ENCODE assay signal across 8 mouse cellular contexts in genomic region chr8:3278934-3279720, GRCm38 (mm10). TPM values are rescaled to one million over a fixed set of nuclear protein-coding genes. Genes with fewer than 3 reads are reported as not detected.
A peak's percentile ranks its signal among the peaks of the same experiment; 100 is the strongest.
DNase-seq lines count a peak whose midpoint lies in the region; ATAC-seq and TF ChIP-seq lines count a peak whose summit lies in the region.

Insr (minus strand) TSS chr8:3279617.

- peaks cover 18% of the 10 kb centered on the region for H3K79me2 ChIP-seq in C2C12 (ENCODE audit: control insufficient read depth, insufficient read depth)

- peak within 1 kb of the TSS; percentile 88 for H3ac ChIP-seq in C2C12 (ENCODE audit: control insufficient read depth, insufficient read length, low read depth)

- TF ChIP-seq CTCF in C2C12 (IDR thresholded peaks at IDR 0.05; ENCODE audit: control insufficient read depth, insufficient read depth, insufficient read length), result no peak
- TF ChIP-seq CTCF in brain, embryonic 14.5 days (IDR thresholded peaks at IDR 0.05; ENCODE audit: borderline replicate concordance, extremely low read depth, insufficient read depth, insufficient read length), result no peak
- no peak for TF ChIP-seq CTCF in spleen, adult 2 months (IDR thresholded peaks at IDR 0.05; ENCODE audit: extremely low read depth, insufficient read depth, insufficient read length, insufficient replicate concordance)

- peaks cover 24% of the 10 kb centered on the region for H3K4me1 ChIP-seq in heart, embryonic 10.5 days
- peaks cover 7% of the 10 kb centered on the region; the same call in 1 of the 2 replicates for H3K4me1 ChIP-seq in kidney, embryonic 14.5 days (ENCODE audit: control insufficient read depth, insufficient read depth, low read length)
- H3K4me1 ChIP-seq in limb, embryonic 14.5 days (ENCODE audit: control insufficient read depth, insufficient read depth, low read length), result peaks cover 16% of the 10 kb centered on the region
- peaks cover 26% of the 10 kb centered on the region for H3K4me1 ChIP-seq in midbrain, embryonic 16.5 days (ENCODE audit: control insufficient read depth, insufficient read depth, low read length)
- H3K4me1 ChIP-seq in spleen, adult 2 months (ENCODE audit: control insufficient read depth, insufficient read depth, insufficient read length), result peaks cover 4% of the 10 kb centered on the region; the same call in 1 of the 2 replicates

- H3K27ac ChIP-seq in heart, embryonic 10.5 days, result peak within 1 kb of the TSS; percentile 91
- peak within 1 kb of the TSS; percentile 65; the same call in 1 of the 2 replicates for H3K27ac ChIP-seq in kidney, embryonic 14.5 days (ENCODE audit: low read depth, low read length)
- peak within 1 kb of the TSS; percentile 72 for H3K27ac ChIP-seq in limb, embryonic 14.5 days (replicated peaks; ENCODE audit: low read depth, low read length)
- H3K27ac ChIP-seq in midbrain, embryonic 16.5 days (ENCODE audit: low read length), result peak within 1 kb of the TSS; percentile 81
- H3K27ac ChIP-seq in spleen, adult 2 months (ENCODE audit: insufficient read depth, low read length), result peak within 1 kb of the TSS; percentile 62

- H3K4me2 ChIP-seq in kidney, embryonic 14.5 days (replicated peaks; ENCODE audit: low read depth, low read length), result peak within 1 kb of the TSS; percentile 56
- peak within 1 kb of the TSS; percentile 81 for H3K4me2 ChIP-seq in limb, embryonic 14.5 days (replicated peaks; ENCODE audit: low read depth, low read length, severe bottlenecking)
- peak within 1 kb of the TSS; percentile 85 for H3K4me2 ChIP-seq in midbrain, embryonic 16.5 days (ENCODE audit: low read length)

- DNase-seq in brain, embryonic 14.5 days (ENCODE audit: low read depth), result peak; percentile 96
- peak; percentile 96 for DNase-seq in heart, embryonic 10.5 days (ENCODE audit: low spot score)
- DNase-seq in limb, embryonic 14.5 days (ENCODE audit: low spot score), result peak; percentile 93
- DNase-seq in spleen, adult 2 months (ENCODE audit: low read depth in 1 of 2, low spot score in 2 of 2), result peak; percentile 79 to 90

- peak within 1 kb of the TSS; percentile 69 for H3K4me3 ChIP-seq in C2C12 (ENCODE audit: insufficient read depth, poor library complexity, severe bottlenecking)
- H3K4me3 ChIP-seq in heart, embryonic 10.5 days, result peak within 1 kb of the TSS; percentile 91
- H3K4me3 ChIP-seq in kidney, embryonic 14.5 days (ENCODE audit: low read length), result peak within 1 kb of the TSS; percentile 68
- H3K4me3 ChIP-seq in limb, embryonic 14.5 days (replicated peaks; ENCODE audit: low read length), result peak within 1 kb of the TSS; percentile 95
- H3K4me3 ChIP-seq in midbrain, embryonic 16.5 days (ENCODE audit: low read depth, low read length), result peak within 1 kb of the TSS; percentile 92
- peak within 1 kb of the TSS; percentile 94 for H3K4me3 ChIP-seq in spleen, adult 2 months (ENCODE audit: extremely low read depth, insufficient read depth, insufficient read length)

- TF ChIP-seq POLR2A in brain, embryonic 14.5 days (IDR thresholded peaks at IDR 0.05; ENCODE audit: borderline replicate concordance, extremely low read depth, insufficient read depth, insufficient read length, poor library complexity, severe bottlenecking), result peak; percentile 63; the same call in 1 of the 2 replicates
- TF ChIP-seq POLR2A in limb, embryonic 14.5 days (IDR thresholded peaks at IDR 0.05; ENCODE audit: borderline replicate concordance, extremely low read depth, insufficient read depth, insufficient read length), result 0 out of 2 replicates have a peak, but pooled peaks have one; percentile 29
- no peak; the same call in 1 of the 2 replicates for TF ChIP-seq POLR2A in spleen, adult 2 months (IDR thresholded peaks at IDR 0.05; ENCODE audit: low read depth, low read length)

- H3K9me3 ChIP-seq in heart, embryonic 10.5 days, result peaks cover 3% of the 10 kb centered on the region; the same call in 1 of the 2 replicates
- H3K9me3 ChIP-seq in kidney, embryonic 14.5 days (ENCODE audit: control insufficient read depth, low read length), result no peaks in the 10 kb centered on the region
- no peaks in the 10 kb centered on the region for H3K9me3 ChIP-seq in limb, embryonic 14.5 days (ENCODE audit: control insufficient read depth, low read length)
- no peaks in the 10 kb centered on the region for H3K9me3 ChIP-seq in midbrain, embryonic 16.5 days (replicated peaks; ENCODE audit: control insufficient read depth, low read length, poor library complexity, severe bottlenecking)

- H3K79me3 ChIP-seq in C2C12 (ENCODE audit: low read depth), result peaks cover 6% of the 10 kb centered on the region

- H3K36me3 ChIP-seq in C2C12 (ENCODE audit: control insufficient read depth, insufficient read depth), result no peaks in the 10 kb centered on the region
- 0 out of 2 replicates have a peak, but pooled peaks cover 2% of the 10 kb centered on the region for H3K36me3 ChIP-seq in heart, embryonic 10.5 days
- no peaks in the 10 kb centered on the region for H3K36me3 ChIP-seq in kidney, embryonic 14.5 days (ENCODE audit: control insufficient read depth, insufficient read depth, low read length)
- H3K36me3 ChIP-seq in limb, embryonic 14.5 days (ENCODE audit: control insufficient read depth, insufficient read depth, low read length), result no peaks in the 10 kb centered on the region
- no peaks in the 10 kb centered on the region for H3K36me3 ChIP-seq in midbrain, embryonic 16.5 days (ENCODE audit: control insufficient read depth, insufficient read depth, low read length)
- no peaks in the 10 kb centered on the region; the same call in 1 of the 2 replicates for H3K36me3 ChIP-seq in spleen, adult 2 months (ENCODE audit: control insufficient read depth, insufficient read depth, low read length)

- peak; percentile 92 for ATAC-seq in erythroblast, adult 5-6 weeks (replicated peaks; ENCODE audit: low FRiP score, poor library complexity, severe bottlenecking)
- peak; percentile 97 for ATAC-seq in kidney, embryonic 14.5 days (ENCODE audit: low FRiP score, low TSS enrichment)
- peak; percentile 94 for ATAC-seq in limb, embryonic 14.5 days (ENCODE audit: low FRiP score, low read depth)
- peak; percentile 95 for ATAC-seq in midbrain, embryonic 16.5 days

- H3K27me3 ChIP-seq in C2C12 (ENCODE audit: control insufficient read depth, insufficient read depth, insufficient read length), result no peaks in the 10 kb centered on the region
- H3K27me3 ChIP-seq in heart, embryonic 10.5 days (ENCODE audit: insufficient read depth, poor library complexity, severe bottlenecking), result no peaks in the 10 kb centered on the region
- H3K27me3 ChIP-seq in kidney, embryonic 14.5 days (ENCODE audit: control insufficient read depth, insufficient read depth, low read length), result no peaks in the 10 kb centered on the region
- H3K27me3 ChIP-seq in limb, embryonic 14.5 days (ENCODE audit: control insufficient read depth, insufficient read depth, low read length), result no peaks in the 10 kb centered on the region
- no peaks in the 10 kb centered on the region for H3K27me3 ChIP-seq in midbrain, embryonic 16.5 days (ENCODE audit: control insufficient read depth, insufficient read depth, low read depth, low read length)
- no peaks in the 10 kb centered on the region for H3K27me3 ChIP-seq in spleen, adult 2 months (ENCODE audit: control insufficient read depth, insufficient read depth, low read length)

- H3K9ac ChIP-seq in kidney, embryonic 14.5 days (ENCODE audit: low read depth, low read length), result peak within 1 kb of the TSS; percentile 91
- peak within 1 kb of the TSS; percentile 95 for H3K9ac ChIP-seq in limb, embryonic 14.5 days (ENCODE audit: low read depth, low read length, severe bottlenecking)
- H3K9ac ChIP-seq in midbrain, embryonic 16.5 days (ENCODE audit: low read depth, low read length), result peak within 1 kb of the TSS; percentile 97

- under 1% methylated on average over 61 of the region's 61 CpGs for WGBS in heart, embryonic 10.5 days
- 0% methylated on average over 56 of the region's 61 CpGs for WGBS in kidney, embryonic 14.5 days
- WGBS in limb, embryonic 14.5 days, result under 1% methylated on average over 52 of the region's 61 CpGs
- WGBS in midbrain, embryonic 16.5 days, result under 1% methylated on average over 60 of the region's 61 CpGs
- WGBS in spleen, adult 2 months, result under 1% methylated on average over 61 of the region's 61 CpGs

TF ChIP-seq in C2C12, 6 proteins besides CTCF, POLR2A, EP300 and RAD21:
- TF ChIP-seq MAX (IDR thresholded peaks at IDR 0.05) (peak; percentile 37), USF1 (IDR thresholded peaks at IDR 0.05; ENCODE audit: low read depth) (no peak)

RNA-seq across cellular contexts. Expression of gene Insr, which starts in this region (rescaled TPM):
- polyA plus RNA-seq in C2C12 (2012; fragmentation: generic; extraction: Trizol), result 2.6 TPM
- polyA plus RNA-seq in brain, embryonic 14.5 days (2012; rRNA removed), result 16.8 and 25.1 TPM in 2 replicates
- 13.6 and 21.7 TPM in 2 replicates for total RNA-seq in erythroblast, adult 5-6 weeks (2015; ENCODE audit: low replicate concordance)
- 8.3 and 13.1 TPM in 2 replicates for total RNA-seq in erythroblast, adult 5-6 weeks (2017; ENCODE audit: low replicate concordance)
- 34.1 and 34.3 TPM in 2 replicates for polyA plus RNA-seq in heart, embryonic 10.5 days (2016; fragmentation: Nextera tagmentation; extraction: Ambion mirVana)
- polyA plus RNA-seq in kidney, embryonic 14.5 days (2014; fragmentation: Nextera tagmentation; extraction: Ambion mirVana), result 33.2 and 40.2 TPM in 2 replicates
- polyA plus RNA-seq in limb, embryonic 14.5 days (2012; rRNA removed), result 12.2 and 13.3 TPM in 2 replicates
- 32.7 and 37.6 TPM in 2 replicates for polyA plus RNA-seq in limb, embryonic 14.5 days (2014; fragmentation: Nextera tagmentation; extraction: Ambion mirVana)
- 48.6 and 54.1 TPM in 2 replicates for polyA plus RNA-seq in midbrain, embryonic 16.5 days (2015; fragmentation: Nextera tagmentation; extraction: Ambion mirVana)
- polyA plus RNA-seq in spleen, adult 2 months (2012; rRNA removed), result 7.2 and 10.1 TPM in 2 replicates

Comparison
In these comparisons a context has a peak if more than half of its experiments do, and no peak if none do; other contexts are left out.
1. Peak in every context shown above with its lines: DNase-seq, ATAC-seq, H3K4me3 ChIP-seq and H3K27ac ChIP-seq.